Mouse (Mus musculus) limb, embryonic 12.5 days (tissue): ENCODE results near the gene Lamc2. TPM values are rescaled to one million over a fixed set of nuclear protein-coding genes. Genes with fewer than 3 reads are reported as not detected.
A peak's percentile ranks its signal among the peaks of the same experiment; 100 is the strongest.

Source experiments
- ATAC-seq: fragments of 200-750 bp; cut with Nextera tagmentation; 2 replicates; pipeline ENCODE4 v1.8.0; 2017; ENCODE audit warnings: low read depth, moderate TSS enrichment; ENCODE audit not compliant: insufficient number of reproducible peaks, insufficient read depth, low FRiP score, low TSS enrichment
- H3K27ac ChIP-seq: fragments of 300-500 bp; sonication (generic); 2 replicates; pipeline ENCODE4 v1.5.1; 2016; ENCODE audit warnings: mild to moderate bottlenecking, moderate library complexity
- H3K27me3 ChIP-seq: fragments of 300-500 bp; sonication (generic); 2 replicates; pipeline ENCODE4 v1.6.1; 2016; ENCODE audit warnings: mild to moderate bottlenecking, moderate library complexity
- H3K36me3 ChIP-seq: fragments of 300-500 bp; sonication (generic); 2 replicates; pipeline ENCODE4 v1.6.1; 2016; ENCODE audit warnings: mild to moderate bottlenecking, moderate library complexity
- H3K4me1 ChIP-seq: fragments of 300-500 bp; sonication (generic); replicated peaks from 2 replicates; pipeline ENCODE4 v1.6.1; 2016
- H3K4me2 ChIP-seq: fragments of 300-500 bp; sonication (generic); 2 replicates; pipeline ENCODE4 v1.6.1; 2016; ENCODE audit warnings: mild to moderate bottlenecking, moderate library complexity
- H3K4me3 ChIP-seq: fragments of 300-500 bp; sonication (generic); replicated peaks from 2 replicates; pipeline ENCODE4 v1.5.1; 2016; ENCODE audit warnings: mild to moderate bottlenecking
- H3K9ac ChIP-seq: fragments of 300-500 bp; sonication (generic); replicated peaks from 2 replicates; pipeline ENCODE4 v1.6.1; 2016; ENCODE audit warnings: mild to moderate bottlenecking, moderate library complexity
- H3K9me3 ChIP-seq: fragments of 300-500 bp; sonication (generic); 2 replicates; pipeline ENCODE4 v1.6.1; 2016; ENCODE audit warnings: mild to moderate bottlenecking, moderate library complexity
- WGBS: fragments of 180-500 bp; shearing (Covaris S2); methylation state at CpG from one replicate; pipeline ENCODE4 v1.1.7; 2016; 5-methylcytosine and 5-hydroxymethylcytosine counted together
- polyA plus RNA-seq: library from polyadenylated mRNA; unstranded; fragments of >200 nt; fragmentation: Nextera tagmentation; extraction: Ambion mirVana; gene quantifications from 2 replicates; pipeline ENCODE4 v1.2.1, GENCODE M21; 2016

The Lamc2 gene
- 5.8 and 6.2 TPM in 2 replicates for polyA plus RNA-seq

DNA sequence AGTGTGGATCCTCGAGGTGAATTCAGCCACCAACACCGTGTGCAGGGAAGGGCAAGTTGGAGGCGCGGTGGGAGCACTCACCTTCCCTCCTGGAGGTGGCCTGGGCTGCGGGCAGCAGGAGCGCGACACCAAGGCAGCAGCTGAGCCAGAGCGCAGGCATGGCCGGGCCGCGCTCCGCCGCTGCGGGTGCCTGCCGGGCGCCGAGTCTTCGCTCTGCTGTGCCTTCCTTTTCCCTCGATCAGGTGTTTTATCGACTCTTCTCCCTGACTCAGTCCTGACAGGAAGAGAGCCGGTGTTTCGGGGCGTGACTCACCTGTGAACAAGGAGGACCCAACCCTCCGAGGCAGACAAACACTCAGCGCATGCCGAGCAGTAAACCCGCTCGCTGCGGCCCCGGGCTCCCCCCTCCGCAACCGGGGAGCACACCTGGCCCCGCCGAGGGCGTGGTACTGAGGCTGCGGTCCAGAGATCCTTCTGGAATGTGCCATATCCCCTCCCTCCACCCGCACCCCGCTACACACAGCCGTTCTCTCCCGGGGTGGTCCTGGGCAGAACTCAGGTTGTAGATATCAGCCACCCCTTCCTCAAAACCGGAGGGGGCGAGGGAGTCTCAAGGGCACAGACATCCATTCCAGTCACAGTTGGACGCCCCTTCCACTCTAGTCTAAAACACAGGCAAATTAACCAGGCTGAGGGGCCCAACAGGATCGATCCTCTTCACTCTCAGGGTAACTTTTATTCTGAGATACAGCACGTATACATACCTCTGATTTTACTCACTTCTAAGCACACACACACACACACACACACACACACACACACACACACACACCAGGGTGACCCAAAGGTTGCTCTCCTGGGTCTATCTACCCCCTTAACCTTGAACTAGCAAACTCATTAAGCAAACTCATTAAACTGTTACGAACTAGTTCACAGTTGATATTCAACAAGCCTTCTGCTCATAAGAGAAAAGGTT, at the start of gene Lamc2:
Gene Lamc2 (minus strand): TSS at position 620 of the 976 bp plus-strand sequence.
- Histone ChIP-seq H3K27me3 (peaks cover 50% of the 10 kb centered on the region), H3K9ac (peak within 1 kb of the TSS; percentile 57), H3K4me1 (peaks cover 13% of the 10 kb centered on the region), H3K9me3 (peaks cover 4% of the 10 kb centered on the region; the same call in 1 of the 2 replicates), H3K27ac (no peak within 1 kb of the TSS), H3K36me3 (no peaks in the 10 kb centered on the region), H3K4me2 (peak within 1 kb of the TSS; percentile 90), H3K4me3 (peak within 1 kb of the TSS; percentile 49)
- WGBS, result 3% methylated on average over 45 of the region's 46 CpGs
- peak; percentile 69 for ATAC-seq

DNA sequence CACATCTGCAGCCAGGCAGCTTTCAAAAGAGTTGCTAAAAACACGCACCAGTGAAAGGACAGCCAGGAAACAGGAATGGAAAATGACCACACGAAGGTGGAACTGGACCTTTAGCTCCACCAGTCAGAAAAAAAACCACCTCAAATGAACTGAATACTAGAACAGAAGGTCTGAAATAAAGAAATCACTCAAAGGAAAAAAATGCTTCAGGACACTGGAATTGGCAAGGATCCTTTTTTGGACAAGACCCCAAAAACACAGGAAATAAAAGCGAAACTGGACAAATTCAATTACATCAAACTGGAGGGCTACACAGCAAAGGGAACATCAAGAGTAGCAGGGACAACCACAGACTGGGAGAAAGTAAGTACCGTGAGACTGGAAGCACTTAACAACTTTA, 49.3 kb upstream of the Lamc2 start:
- H3K4me3 ChIP-seq, result no peak overlapping the region
- 82% methylated on average over 4 of the region's 4 CpGs for WGBS
- ATAC-seq, result no peak
- no peaks in the 10 kb centered on the region for H3K27me3 ChIP-seq
- no peak overlapping the region for H3K4me2 ChIP-seq
- no peaks in the 10 kb centered on the region for H3K4me1 ChIP-seq
- H3K9ac ChIP-seq, result no peak overlapping the region
- no peaks in the 10 kb centered on the region for H3K9me3 ChIP-seq
- no peak overlapping the region for H3K27ac ChIP-seq
- peaks cover 59% of the 10 kb centered on the region for H3K36me3 ChIP-seq

GRCm38 (mm10) chr1:153231681-153232080, 45.4 kb upstream of the Lamc2 start:
- no peak for ATAC-seq
- Histone ChIP-seq H3K4me3 (no peak overlapping the region), H3K4me1 (no peaks in the 10 kb centered on the region), H3K27me3 (no peaks in the 10 kb centered on the region), H3K36me3 (peaks cover 71% of the 10 kb centered on the region), H3K9me3 (no peaks in the 10 kb centered on the region), H3K4me2 (no peak overlapping the region), H3K27ac (no peak overlapping the region), H3K9ac (no peak overlapping the region)
- WGBS, result 93% methylated on average over 9 of the region's 9 CpGs

GRCm38 (mm10) chr1:153227916-153228315, 41.7 kb upstream of the Lamc2 start:
- no peak for ATAC-seq
- Histone ChIP-seq H3K9ac (no peak overlapping the region), H3K36me3 (peaks cover 78% of the 10 kb centered on the region), H3K27me3 (no peaks in the 10 kb centered on the region), H3K9me3 (no peaks in the 10 kb centered on the region), H3K27ac (no peak overlapping the region), H3K4me2 (no peak overlapping the region), H3K4me1 (no peaks in the 10 kb centered on the region), H3K4me3 (no peak overlapping the region)
- WGBS, result 70% methylated on average over 4 of the region's 4 CpGs

GRCm38 (mm10) chr1:153227096-153227495, 40.8 kb upstream of the Lamc2 start:
- WGBS, result 82% methylated on average over 8 of the region's 8 CpGs
- no peaks in the 10 kb centered on the region for H3K9me3 ChIP-seq
- H3K9ac ChIP-seq, result no peak overlapping the region
- H3K36me3 ChIP-seq, result peaks cover 82% of the 10 kb centered on the region
- ATAC-seq, result no peak
- no peak overlapping the region for H3K4me2 ChIP-seq
- H3K27me3 ChIP-seq, result no peaks in the 10 kb centered on the region
- no peak overlapping the region for H3K4me3 ChIP-seq
- H3K27ac ChIP-seq, result no peak overlapping the region
- no peaks in the 10 kb centered on the region for H3K4me1 ChIP-seq

DNA sequence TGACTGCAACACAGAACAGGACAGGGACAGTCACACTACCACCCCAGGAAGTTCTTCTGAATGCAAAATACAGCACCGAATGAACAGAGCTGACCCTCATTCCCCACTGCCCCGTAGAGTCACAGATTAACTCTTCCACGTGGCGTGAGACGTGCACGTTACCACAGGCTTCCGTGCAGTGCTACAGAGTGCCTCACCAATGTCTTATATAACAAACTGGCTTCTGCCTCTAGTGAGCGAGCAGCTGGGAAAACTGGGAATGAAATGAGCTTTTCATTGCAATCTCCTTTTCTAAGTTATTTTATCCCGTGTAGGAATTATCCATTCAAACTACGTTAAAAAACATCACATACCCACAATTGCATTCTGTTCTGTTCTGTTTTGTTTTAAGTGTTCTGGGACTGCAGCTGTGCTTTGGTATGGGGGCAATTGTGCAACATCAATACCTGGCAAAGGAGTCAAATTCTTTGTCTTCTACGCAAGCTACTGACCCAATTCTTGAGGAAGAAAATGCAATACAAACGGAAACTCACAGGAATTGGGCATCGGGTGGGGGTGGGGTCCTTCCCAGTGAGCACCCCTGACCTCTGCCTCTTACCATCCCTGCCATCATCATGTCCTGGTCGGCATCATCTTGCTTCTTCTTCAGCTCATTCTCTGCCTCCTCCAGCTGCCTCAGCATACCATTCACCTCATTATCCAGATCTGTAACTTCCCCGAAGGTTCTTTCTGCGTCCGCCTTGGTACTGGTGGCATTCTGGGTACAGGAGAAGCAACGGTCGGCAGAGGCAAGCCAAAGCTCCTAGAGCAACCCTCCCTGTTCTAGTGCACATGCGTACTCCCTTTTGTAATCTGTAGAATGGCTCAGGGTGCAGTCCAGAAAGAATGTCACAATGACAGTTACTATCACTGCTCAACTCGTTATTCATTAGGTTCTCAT, 39.8 kb upstream of the Lamc2 start:
- Histone ChIP-seq H3K9me3 (no peaks in the 10 kb centered on the region), H3K9ac (no peak overlapping the region), H3K27me3 (no peaks in the 10 kb centered on the region), H3K4me3 (no peak overlapping the region), H3K4me2 (no peak overlapping the region), H3K4me1 (no peaks in the 10 kb centered on the region), H3K36me3 (peaks cover 83% of the 10 kb centered on the region), H3K27ac (no peak overlapping the region)
- no peak for ATAC-seq
- 92% methylated on average over 21 of the region's 21 CpGs for WGBS

DNA sequence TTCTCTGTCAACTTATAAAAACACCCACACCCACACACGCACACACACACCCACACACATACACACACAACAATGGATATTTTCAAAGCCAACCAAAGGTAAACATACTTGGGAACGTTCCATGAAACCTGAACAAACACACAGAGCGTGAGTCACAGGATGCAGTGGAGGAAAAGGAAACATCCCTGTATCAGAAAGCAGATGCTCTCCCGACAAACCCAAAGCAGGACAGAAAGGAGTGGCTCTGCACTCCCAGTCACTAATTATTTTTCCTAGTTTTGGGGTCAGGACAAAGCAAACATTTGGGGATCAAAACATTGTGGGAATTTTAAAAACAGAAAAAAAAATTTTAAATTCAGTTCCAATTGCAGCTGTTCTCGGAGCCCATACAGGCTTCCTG, 38.1 kb upstream of the Lamc2 start:
- WGBS, result 90% methylated on average over 5 of the region's 5 CpGs
- H3K36me3 ChIP-seq, result peaks cover 84% of the 10 kb centered on the region
- H3K9me3 ChIP-seq, result no peaks in the 10 kb centered on the region
- ATAC-seq, result no peak
- no peak overlapping the region for H3K27ac ChIP-seq
- H3K4me1 ChIP-seq, result no peaks in the 10 kb centered on the region
- H3K9ac ChIP-seq, result no peak overlapping the region
- H3K27me3 ChIP-seq, result no peaks in the 10 kb centered on the region
- no peak overlapping the region for H3K4me2 ChIP-seq
- H3K4me3 ChIP-seq, result no peak overlapping the region

DNA sequence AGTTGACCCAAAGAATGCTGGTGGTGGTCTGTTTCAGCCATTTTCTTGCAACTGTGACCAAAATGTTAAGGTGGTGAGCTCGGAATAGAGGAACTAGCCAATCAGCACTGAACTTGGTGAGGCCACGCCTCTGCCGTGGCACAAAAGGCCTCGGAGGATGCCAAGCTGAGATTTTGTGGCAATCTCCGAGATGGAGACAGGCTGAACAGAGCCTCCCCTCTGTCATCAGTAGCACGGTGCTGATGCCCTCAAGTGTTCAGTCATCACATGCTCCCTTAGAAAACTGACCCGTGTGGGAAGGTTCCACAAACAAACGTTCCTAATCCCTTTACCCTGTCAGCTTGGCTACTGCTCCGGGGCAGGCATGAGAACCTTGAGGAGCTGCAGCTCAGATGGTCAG, 33.1 kb upstream of the Lamc2 start:
- no peaks in the 10 kb centered on the region for H3K27me3 ChIP-seq
- no peak for ATAC-seq
- no peak overlapping the region for H3K4me3 ChIP-seq
- no peak overlapping the region for H3K4me2 ChIP-seq
- H3K36me3 ChIP-seq, result peaks cover 49% of the 10 kb centered on the region
- H3K9ac ChIP-seq, result no peak overlapping the region
- no peak overlapping the region for H3K27ac ChIP-seq
- no peaks in the 10 kb centered on the region; the same call in 1 of the 2 replicates for H3K4me1 ChIP-seq
- 75% methylated on average over 9 of the region's 9 CpGs for WGBS
- H3K9me3 ChIP-seq, result no peaks in the 10 kb centered on the region

GRCm38 (mm10) chr1:153216516-153216915, 30.3 kb upstream of the Lamc2 start:
- Histone ChIP-seq H3K4me1 (no peaks in the 10 kb centered on the region; the same call in 1 of the 2 replicates), H3K9me3 (no peaks in the 10 kb centered on the region), H3K27me3 (no peaks in the 10 kb centered on the region), H3K9ac (no peak overlapping the region), H3K4me3 (no peak overlapping the region), H3K36me3 (peaks cover 28% of the 10 kb centered on the region), H3K4me2 (no peak overlapping the region), H3K27ac (no peak overlapping the region)
- no peak for ATAC-seq
- 78% methylated on average over 4 of the region's 4 CpGs for WGBS

DNA sequence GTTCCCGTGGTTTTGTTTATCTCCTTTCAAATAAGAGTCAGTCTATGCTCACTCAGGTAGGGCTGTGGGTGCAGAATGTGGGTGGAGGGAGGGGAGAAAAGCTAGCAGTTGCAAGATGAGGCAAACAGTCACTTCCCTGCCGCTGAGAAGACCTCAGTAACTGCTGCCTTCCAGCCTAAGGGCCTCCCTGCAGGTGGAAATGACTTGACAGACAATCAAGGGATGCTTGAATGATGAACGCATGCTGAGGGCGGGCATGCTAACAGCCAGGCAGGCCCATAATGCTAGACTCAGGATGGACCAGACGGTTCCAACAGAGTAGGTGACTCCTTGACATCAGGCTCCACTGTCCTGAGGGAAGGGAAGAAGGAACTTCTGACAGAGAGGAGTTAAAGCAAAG, 29.4 kb upstream of the Lamc2 start:
- Histone ChIP-seq H3K27me3 (no peaks in the 10 kb centered on the region), H3K36me3 (peaks cover 19% of the 10 kb centered on the region), H3K9me3 (no peaks in the 10 kb centered on the region), H3K4me3 (no peak overlapping the region), H3K27ac (no peak overlapping the region), H3K9ac (no peak overlapping the region), H3K4me2 (no peak overlapping the region), H3K4me1 (no peaks in the 10 kb centered on the region; the same call in 1 of the 2 replicates)
- no peak for ATAC-seq
- WGBS, result 66% methylated on average over 5 of the region's 5 CpGs

DNA sequence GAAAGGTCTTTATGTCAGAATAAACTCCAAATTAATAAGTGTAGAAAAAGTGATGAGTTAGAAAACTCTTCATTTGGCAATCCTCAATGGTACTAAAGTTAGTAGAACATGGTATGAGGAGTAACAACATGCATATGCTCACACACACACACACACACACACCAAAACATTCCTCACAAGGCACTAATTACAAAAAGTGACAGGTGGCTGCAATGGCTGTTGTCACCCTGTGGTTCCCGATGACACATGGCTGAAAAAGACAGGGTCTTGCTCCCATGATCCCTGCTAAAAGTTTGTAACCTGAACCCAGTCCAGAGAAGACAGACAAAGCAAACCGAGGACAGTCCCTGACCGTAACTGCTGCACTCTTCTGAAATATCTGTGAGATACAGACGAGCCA, 24.7 kb upstream of the Lamc2 start:
- Histone ChIP-seq H3K4me3 (no peak overlapping the region), H3K27me3 (no peaks in the 10 kb centered on the region), H3K9me3 (no peaks in the 10 kb centered on the region), H3K4me1 (no peaks in the 10 kb centered on the region), H3K36me3 (no peaks in the 10 kb centered on the region), H3K4me2 (no peak overlapping the region), H3K27ac (no peak overlapping the region), H3K9ac (no peak overlapping the region)
- no peak for ATAC-seq
- WGBS, result 40% methylated on average over 4 of the region's 4 CpGs
